Mouse (Mus musculus) liver, embryonic 14.5 days (tissue): ENCODE measurements around the gene Man1a. TPM values are rescaled to one million over a fixed set of nuclear protein-coding genes. Genes with fewer than 3 reads are reported as not detected.

Source experiments
- ATAC-seq: fragments of 200-750 bp; cut with Nextera tagmentation; 2 replicates; pipeline ENCODE4 v1.8.0; 2017; ENCODE audit warnings: moderate number of reproducible peaks, mild to moderate bottlenecking, moderate library complexity; ENCODE audit not compliant: insufficient read depth
- DNase-seq, 3 experiments: peaks; one replicate each; pipeline ENCODE4 v3.0.0-alpha.2; 2012 to 2013; ENCODE audit warnings: low read depth in 3 of 3, low spot score in 3 of 3
- H3K27ac ChIP-seq: fragments of 300-500 bp; sonication (generic); 2 replicates; pipeline ENCODE4 v1.5.1; 2014; ENCODE audit warnings: moderate library complexity, mild to moderate bottlenecking, control low read depth, inconsistent platforms
- H3K27me3 ChIP-seq: fragments of 300-500 bp; sonication (generic); 2 replicates; pipeline ENCODE4 v1.6.1; 2014; ENCODE audit warnings: mild to moderate bottlenecking, low read length, moderate library complexity; ENCODE audit not compliant: control insufficient read depth, insufficient read depth
- H3K36me3 ChIP-seq: fragments of 300-500 bp; sonication (generic); replicated peaks from 2 replicates; pipeline ENCODE4 v1.6.1; 2014; ENCODE audit warnings: low read depth; ENCODE audit not compliant: control insufficient read depth, insufficient read depth
- H3K4me1 ChIP-seq, 2 experiments: fragments of 200-500 bp in 1 of 2; fragments of 300-500 bp in 1 of 2; sonication (generic) in 1 of 2; replicated peaks; 2 replicates each; pipeline ENCODE4 v1.6.1; 2012 to 2014; ENCODE audit warnings: antibody characterized with exemption in 1 of 2, inconsistent platforms in 1 of 2, low read length in 1 of 2; ENCODE audit not compliant: control insufficient read depth in 2 of 2, insufficient read depth in 2 of 2
- H3K4me2 ChIP-seq: fragments of 300-500 bp; sonication (generic); 2 replicates; pipeline ENCODE4 v1.6.1; 2014; ENCODE audit warnings: low read depth, mild to moderate bottlenecking, control low read depth, moderate library complexity
- H3K4me3 ChIP-seq, 2 experiments: fragments of 200-500 bp in 1 of 2; fragments of 300-500 bp in 1 of 2; sonication (generic) in 1 of 2; 2 replicates each; pipeline ENCODE4 v1.5.1; 2012 to 2014; ENCODE audit warnings: low read depth in 2 of 2, low read length in 2 of 2, mild to moderate bottlenecking in 2 of 2, control low read depth in 1 of 2, inconsistent platforms in 1 of 2, moderate library complexity in 1 of 2; ENCODE audit not compliant: insufficient read depth in 1 of 2
- H3K9ac ChIP-seq: fragments of 300-500 bp; sonication (generic); replicated peaks from 2 replicates; pipeline ENCODE4 v1.6.1; 2014; ENCODE audit warnings: mild to moderate bottlenecking, control low read depth, moderate library complexity
- H3K9me3 ChIP-seq: fragments of 300-500 bp; sonication (generic); 2 replicates; pipeline ENCODE4 v1.6.1; 2016; ENCODE audit warnings: low read length, mixed read lengths; ENCODE audit not compliant: control insufficient read depth
- CTCF ChIP-seq: IDR thresholded peaks from 2 replicates; pipeline ENCODE4 v1.5.1; 2016; ENCODE audit warnings: antibody characterized with exemption, low read depth, control low read depth
- EP300 ChIP-seq: IDR thresholded peaks from 2 replicates; pipeline ENCODE4 v1.6.1; 2016; ENCODE audit warnings: antibody characterized with exemption, low read depth
- WGBS: fragments of 180-500 bp; shearing (Covaris S2); extraction: QIAGEN DNeasy Blood & Tissue Kit; methylation state at CpG from one replicate; pipeline ENCODE4 v1.1.7; 2014; ENCODE audit not compliant: insufficient replicate concordance; 5-methylcytosine and 5-hydroxymethylcytosine counted together
- polyA plus RNA-seq, 2 experiments: library from polyadenylated mRNA; depleted of rRNA in 1 of 2; stranded (reverse) in 1 of 2; unstranded in 1 of 2; fragments of >200 nt; fragmentation: Nextera tagmentation in 1 of 2; extraction: Ambion mirVana in 1 of 2; gene quantifications; 2 replicates each; pipeline versions ENCODE4 v1.2.1 to v1.2.3; 2012 to 2014

Gene Man1a
- polyA plus RNA-seq, 2 experiments = 12.4 TPM

- Histone ChIP-seq H3K36me3 (peaks cover 9% of the 10 kb centered on the region; the same call in 1 of the 2 replicates), H3K27ac (no peak overlapping the region), H3K9me3 (no peaks in the 10 kb centered on the region), H3K4me3 (no peak overlapping the region), H3K4me1 (no peaks in the 10 kb centered on the region), H3K27me3 (no peaks in the 10 kb centered on the region), H3K9ac (no peak overlapping the region), H3K4me2 (no peak overlapping the region)
- 81% methylated on average over 6 of the region's 6 CpGs for WGBS
- TF ChIP-seq CTCF = no peak
- DNase-seq = no peak
- no peak for ATAC-seq
Observed at GRCm38 (mm10) chr10:53915719-53916118, 160.7 kb downstream of the Man1a start.

- Histone ChIP-seq H3K9ac (no peak overlapping the region), H3K27ac (no peak overlapping the region), H3K4me3 (no peak overlapping the region), H3K36me3 (peaks cover 9% of the 10 kb centered on the region; the same call in 1 of the 2 replicates), H3K9me3 (no peaks in the 10 kb centered on the region), H3K4me1 (no peaks in the 10 kb centered on the region), H3K27me3 (no peaks in the 10 kb centered on the region), H3K4me2 (no peak overlapping the region)
- TF ChIP-seq CTCF = no peak
- TF ChIP-seq EP300 = no peak
- DNase-seq = no peak
- 82% methylated on average over 8 of the region's 8 CpGs for WGBS
- no peak for ATAC-seq
Observed at GRCm38 (mm10) chr10:53914974-53915609, 161.3 kb downstream of the Man1a start.

- no peak for TF ChIP-seq CTCF
- TF ChIP-seq EP300 = no peak
Observed at GRCm38 (mm10) chr10:53913546-53914312, 162.7 kb downstream of the Man1a start.

GRCm38 (mm10) chr10:53889512-53889911 is 186.9 kb downstream of the Man1a start:
- H3K4me1 ChIP-seq = peaks cover 9 to 14% of the 10 kb centered on the region in 2 experiments; a peak in 3 of 4 replicates
- no peak overlapping the region for H3K4me3 ChIP-seq
- no peaks in the 10 kb centered on the region for H3K27me3 ChIP-seq
- no peaks in the 10 kb centered on the region for H3K36me3 ChIP-seq
- TF ChIP-seq EP300 = no peak
- TF ChIP-seq CTCF = no peak
- DNase-seq (no peak), ATAC-seq (no peak)
- no peak overlapping the region for H3K9ac ChIP-seq
- WGBS = 37% methylated on average over 4 of the region's 4 CpGs
- H3K4me2 ChIP-seq = no peak overlapping the region
- no peaks in the 10 kb centered on the region for H3K9me3 ChIP-seq
- H3K27ac ChIP-seq = no peak overlapping the region

More at GRCm38 (mm10) chr10:53913546-53914312, 162.7 kb downstream of the Man1a start:
- H3K4me1 ChIP-seq = no peaks in the 10 kb centered on the region
- no peaks in the 10 kb centered on the region for H3K9me3 ChIP-seq
- no peaks in the 10 kb centered on the region for H3K27me3 ChIP-seq
- H3K9ac ChIP-seq = no peak overlapping the region
- peaks cover 6% of the 10 kb centered on the region; the same call in 1 of the 2 replicates for H3K36me3 ChIP-seq
- ATAC-seq = no peak
- 32% methylated on average over 4 of the region's 4 CpGs for WGBS
- H3K27ac ChIP-seq = no peak overlapping the region
- no peak overlapping the region for H3K4me2 ChIP-seq
- no peak overlapping the region for H3K4me3 ChIP-seq
- DNase-seq = no peak
